Mouse (Mus musculus): Measurements from ENCODE around the gene Tnf. TPM values are rescaled to one million over a fixed set of nuclear protein-coding genes. Genes with fewer than 3 reads are reported as not detected.

Gene Tnf
- not detected in 2 replicates for polyA plus RNA-seq (2014; fragmentation: Nextera tagmentation; extraction: Ambion mirVana)

GRCm38 (mm10) chr17:35201787-35202186 is at the start of gene Tnf:
Gene Tnf (minus strand): TSS chr17:35202007.
- peaks cover 0 to 3% of the 10 kb centered on the region in 2 experiments; a peak in 2 of 4 replicates for H3K4me1 ChIP-seq (ENCODE audit: control insufficient read depth in 2 of 2, insufficient read depth in 2 of 2, low read length in 2 of 2)
- no peaks in the 10 kb centered on the region for H3K9me3 ChIP-seq (ENCODE audit: control insufficient read depth, low read length)
- peaks cover 75% of the 10 kb centered on the region for H3K27me3 ChIP-seq (ENCODE audit: control insufficient read depth, insufficient read depth, low read length)
- 0 out of 2 replicates have a peak within 1 kb of the TSS, but pooled peaks have one; percentile 13 for H3K4me2 ChIP-seq (ENCODE audit: low read length)
- peak within 1 kb of the TSS in 1 of 2 experiments; percentile 6; a peak in 1 of 4 replicates for H3K4me3 ChIP-seq (ENCODE audit: control insufficient read depth in 1 of 2, insufficient read depth in 1 of 2, low read depth in 1 of 2, low read length in 2 of 2)
- no peak for ATAC-seq (ENCODE audit: insufficient number of reproducible peaks, insufficient read depth, low FRiP score, low read depth)
- WGBS: 27% methylated on average over 13 of the region's 13 CpGs
- no peak within 1 kb of the TSS for H3K9ac ChIP-seq (ENCODE audit: low read length)
- no peak within 1 kb of the TSS for H3K27ac ChIP-seq (replicated peaks in 1 of 2; ENCODE audit: control insufficient read depth in 1 of 2, insufficient read depth in 1 of 2, low read depth in 2 of 2, low read length in 2 of 2)
- H3K36me3 ChIP-seq (ENCODE audit: control insufficient read depth, insufficient read depth, low read length): no peaks in the 10 kb centered on the region

GRCm38 (mm10) chr17:35251162-35251719 is 49.4 kb upstream of the Tnf start:
- no peak for ATAC-seq (ENCODE audit: insufficient number of reproducible peaks, insufficient read depth, low FRiP score, low read depth)

GRCm38 (mm10) chr17:35250348-35251120 is 48.7 kb upstream of the Tnf start:
- H3K36me3 ChIP-seq (ENCODE audit: control insufficient read depth, insufficient read depth, low read length): peaks cover 88% of the 10 kb centered on the region
- no peak overlapping the region for H3K27ac ChIP-seq (replicated peaks in 1 of 2; ENCODE audit: control insufficient read depth in 1 of 2, insufficient read depth in 1 of 2, low read depth in 2 of 2, low read length in 2 of 2)
- 80% methylated on average over 3 of the region's 3 CpGs for WGBS
- no peak overlapping the region for H3K4me3 ChIP-seq (ENCODE audit: control insufficient read depth in 1 of 2, insufficient read depth in 1 of 2, low read depth in 1 of 2, low read length in 2 of 2)
- no peaks in the 10 kb centered on the region for H3K27me3 ChIP-seq (ENCODE audit: control insufficient read depth, insufficient read depth, low read length)
- H3K9ac ChIP-seq (ENCODE audit: low read length): no peak overlapping the region
- H3K4me2 ChIP-seq (ENCODE audit: low read length): no peak overlapping the region
- H3K4me1 ChIP-seq (ENCODE audit: control insufficient read depth in 2 of 2, insufficient read depth in 2 of 2, low read length in 2 of 2): peaks cover 0 to 11% of the 10 kb centered on the region in 2 experiments; a peak in 2 of 4 replicates
- ATAC-seq (ENCODE audit: insufficient number of reproducible peaks, insufficient read depth, low FRiP score, low read depth): no peak
- H3K9me3 ChIP-seq (ENCODE audit: control insufficient read depth, low read length): no peaks in the 10 kb centered on the region

More at GRCm38 (mm10) chr17:35251162-35251719, 49.4 kb upstream of the Tnf start:
- no peak overlapping the region for H3K9ac ChIP-seq (ENCODE audit: low read length)
- H3K4me1 ChIP-seq (ENCODE audit: control insufficient read depth in 2 of 2, insufficient read depth in 2 of 2, low read length in 2 of 2): peaks cover 0 to 6% of the 10 kb centered on the region in 2 experiments; a peak in 1 of 4 replicates
- no peak overlapping the region for H3K4me2 ChIP-seq (ENCODE audit: low read length)
- WGBS: 79% methylated on average over 15 of the region's 15 CpGs
- no peaks in the 10 kb centered on the region for H3K27me3 ChIP-seq (ENCODE audit: control insufficient read depth, insufficient read depth, low read length)
- H3K27ac ChIP-seq (replicated peaks in 1 of 2; ENCODE audit: control insufficient read depth in 1 of 2, insufficient read depth in 1 of 2, low read depth in 2 of 2, low read length in 2 of 2): no peak overlapping the region
- no peak overlapping the region for H3K4me3 ChIP-seq (ENCODE audit: control insufficient read depth in 1 of 2, insufficient read depth in 1 of 2, low read depth in 1 of 2, low read length in 2 of 2)
- peaks cover 81% of the 10 kb centered on the region for H3K36me3 ChIP-seq (ENCODE audit: control insufficient read depth, insufficient read depth, low read length)
- H3K9me3 ChIP-seq (ENCODE audit: control insufficient read depth, low read length): no peaks in the 10 kb centered on the region

DNA sequence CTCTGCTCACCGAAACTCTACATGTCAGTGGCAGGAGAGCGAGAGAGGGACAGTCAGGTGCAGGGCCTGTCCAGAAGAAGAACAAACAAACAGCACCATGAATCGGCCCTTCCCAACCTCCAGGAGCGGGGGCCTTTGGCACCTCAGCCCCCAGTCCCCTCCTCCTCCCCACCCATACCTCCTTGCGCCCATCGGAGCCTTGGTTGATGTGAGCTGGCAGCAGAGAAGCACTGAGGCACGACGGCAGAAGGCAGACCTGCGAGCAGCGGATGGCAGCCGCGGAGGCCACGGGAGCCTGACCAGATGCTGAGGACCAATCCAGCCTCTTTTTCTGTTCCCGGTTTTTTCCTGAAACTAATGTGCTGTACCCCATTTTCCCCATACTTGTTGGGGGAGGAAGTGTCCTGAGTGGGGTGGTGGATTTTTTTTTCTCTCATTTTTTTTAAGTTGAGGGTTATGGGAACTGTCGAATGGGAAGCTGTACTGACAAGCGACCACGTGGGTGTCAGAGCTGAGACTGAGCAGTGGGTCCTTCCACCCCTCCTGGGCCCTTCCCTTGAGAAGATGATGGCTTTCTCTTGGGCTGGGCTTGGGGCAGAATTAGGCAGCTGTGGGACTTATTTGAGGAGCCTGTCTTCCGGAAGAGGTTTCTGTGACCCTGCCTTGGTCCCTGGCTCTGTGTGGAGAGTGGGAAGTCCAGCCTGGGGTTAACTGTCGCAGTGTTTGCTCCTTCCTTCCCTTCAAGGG is 47.8 kb upstream of the Tnf start:
- Histone ChIP-seq H3K27ac (replicated peaks in 1 of 2; ENCODE audit: control insufficient read depth in 1 of 2, insufficient read depth in 1 of 2, low read depth in 2 of 2, low read length in 2 of 2) (no peak overlapping the region), H3K9ac (ENCODE audit: low read length) (no peak overlapping the region), H3K9me3 (ENCODE audit: control insufficient read depth, low read length) (no peaks in the 10 kb centered on the region), H3K27me3 (ENCODE audit: control insufficient read depth, insufficient read depth, low read length) (no peaks in the 10 kb centered on the region), H3K4me3 (ENCODE audit: control insufficient read depth in 1 of 2, insufficient read depth in 1 of 2, low read depth in 1 of 2, low read length in 2 of 2) (no peak overlapping the region), H3K4me2 (ENCODE audit: low read length) (no peak overlapping the region), H3K36me3 (ENCODE audit: control insufficient read depth, insufficient read depth, low read length) (peaks cover 97% of the 10 kb centered on the region), H3K4me1 (ENCODE audit: control insufficient read depth in 2 of 2, insufficient read depth in 2 of 2, low read length in 2 of 2) (peaks cover 2 to 20% of the 10 kb centered on the region in 2 experiments; a peak in 2 of 4 replicates)
- WGBS: 91% methylated on average over 19 of the region's 19 CpGs
- no peak for ATAC-seq (ENCODE audit: insufficient number of reproducible peaks, insufficient read depth, low FRiP score, low read depth)

GRCm38 (mm10) chr17:35248986-35249385 is 47.2 kb upstream of the Tnf start:
- Histone ChIP-seq H3K4me2 (ENCODE audit: low read length) (no peak overlapping the region), H3K9ac (ENCODE audit: low read length) (no peak overlapping the region), H3K36me3 (ENCODE audit: control insufficient read depth, insufficient read depth, low read length) (peaks cover 100% of the 10 kb centered on the region), H3K4me3 (ENCODE audit: control insufficient read depth in 1 of 2, insufficient read depth in 1 of 2, low read depth in 1 of 2, low read length in 2 of 2) (no peak overlapping the region), H3K27me3 (ENCODE audit: control insufficient read depth, insufficient read depth, low read length) (no peaks in the 10 kb centered on the region), H3K27ac (replicated peaks in 1 of 2; ENCODE audit: control insufficient read depth in 1 of 2, insufficient read depth in 1 of 2, low read depth in 2 of 2, low read length in 2 of 2) (no peak overlapping the region), H3K9me3 (ENCODE audit: control insufficient read depth, low read length) (no peaks in the 10 kb centered on the region), H3K4me1 (ENCODE audit: control insufficient read depth in 2 of 2, insufficient read depth in 2 of 2, low read length in 2 of 2) (peaks cover 8 to 26% of the 10 kb centered on the region in 2 experiments)
- 87% methylated on average over 14 of the region's 14 CpGs for WGBS
- ATAC-seq (ENCODE audit: insufficient number of reproducible peaks, insufficient read depth, low FRiP score, low read depth): no peak

GRCm38 (mm10) chr17:35247144-35247543 is 45.3 kb upstream of the Tnf start:
- Histone ChIP-seq H3K4me3 (ENCODE audit: control insufficient read depth in 1 of 2, insufficient read depth in 1 of 2, low read depth in 1 of 2, low read length in 2 of 2) (no peak overlapping the region), H3K9ac (ENCODE audit: low read length) (no peak overlapping the region), H3K9me3 (ENCODE audit: control insufficient read depth, low read length) (no peaks in the 10 kb centered on the region), H3K27ac (replicated peaks in 1 of 2; ENCODE audit: control insufficient read depth in 1 of 2, insufficient read depth in 1 of 2, low read depth in 2 of 2, low read length in 2 of 2) (no peak overlapping the region), H3K36me3 (ENCODE audit: control insufficient read depth, insufficient read depth, low read length) (peaks cover 92% of the 10 kb centered on the region), H3K4me1 (ENCODE audit: control insufficient read depth in 2 of 2, insufficient read depth in 2 of 2, low read length in 2 of 2) (peaks cover 14 to 37% of the 10 kb centered on the region in 2 experiments), H3K27me3 (ENCODE audit: control insufficient read depth, insufficient read depth, low read length) (no peaks in the 10 kb centered on the region), H3K4me2 (ENCODE audit: low read length) (no peak overlapping the region)
- 70% methylated on average over 7 of the region's 7 CpGs for WGBS
- no peak for ATAC-seq (ENCODE audit: insufficient number of reproducible peaks, insufficient read depth, low FRiP score, low read depth)

Data from heart, embryonic 14.5 days (tissue).